Mouse (Mus musculus): ENCODE measurements at regions not wholly inside any gene's neighbourhood (a gene's known extent, or its start where the extent isn't known, plus 50 kb on each side); places are given as distances from the start of the nearest gene placed in this dataset.

- TF ChIP-seq POLR2A (IDR thresholded peaks at IDR 0.05; ENCODE audit: insufficient read depth, low read length), result no peak
- no peak for TF ChIP-seq EP300 (IDR thresholded peaks at IDR 0.05; ENCODE audit: insufficient read depth, low read depth, low read length)
Measured at GRCm38 (mm10) chr8:87379296-87379695, 93.1 kb downstream of the Cbln1 start.
